In the genomic region with DNA sequence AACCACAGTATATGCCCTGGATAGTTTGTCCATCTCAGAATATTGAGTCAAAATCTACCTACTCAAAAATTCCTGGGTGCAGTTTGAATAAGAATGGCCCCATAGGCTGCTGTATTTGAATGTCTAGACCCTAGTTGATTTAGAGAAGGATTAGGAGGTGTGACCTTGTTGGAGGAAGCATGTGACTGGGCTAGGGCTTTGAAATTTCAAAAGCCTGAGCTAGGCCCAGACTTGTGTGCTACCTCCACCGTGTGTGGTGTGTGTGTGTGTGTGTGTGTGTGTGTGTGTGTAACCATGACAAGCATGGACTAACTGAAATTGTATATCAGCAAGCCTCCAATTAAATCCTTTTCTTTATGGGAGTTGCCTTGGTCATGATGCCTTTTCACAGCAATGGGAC, we compare ENCODE assay signal across 19 mouse cellular contexts. TPM values are rescaled to one million over a fixed set of nuclear protein-coding genes. Genes with fewer than 3 reads are reported as not detected.
A peak's percentile ranks its signal among the peaks of the same experiment; 100 is the strongest.
DNase-seq lines count a peak whose midpoint lies in the region; ATAC-seq and TF ChIP-seq lines count a peak whose summit lies in the region.
"Had no signal": no experiment of that assay in that cellular context is flagged by ENCODE, and none has a peak within 500 bp of the region (broad histone marks: within the 10 kb centered on the region; RNA-seq: fewer than 3 reads in every experiment).

No protein-coding gene starts in this region.

- no peak overlapping the region for H3K27ac ChIP-seq in kidney, postnatal 0 days
- H3K27ac ChIP-seq in kidney, embryonic 14.5 days (ENCODE audit: low read depth, low read length) = no peak overlapping the region
- no peak overlapping the region for H3K27ac ChIP-seq in neural tube, embryonic 14.5 days (ENCODE audit: low read depth, low read length)
- no peak overlapping the region for H3K27ac ChIP-seq in forebrain, embryonic 15.5 days (replicated peaks)
- H3K27ac ChIP-seq: intestine, embryonic 15.5 days; left cerebral cortex, adult 2 months; limb, embryonic 13.5 days had no signal

- 78% methylated on average over 1 of the region's 1 CpGs for WGBS in kidney, postnatal 0 days
- WGBS in kidney, embryonic 14.5 days = 73% methylated on average over 1 of the region's 1 CpGs
- WGBS in neural tube, embryonic 14.5 days = 65% methylated on average over 1 of the region's 1 CpGs
- 56% methylated on average over 1 of the region's 1 CpGs for WGBS in forebrain, embryonic 15.5 days

- no peak overlapping the region for H3K9ac ChIP-seq in kidney, postnatal 0 days (ENCODE audit: low read depth, low read length)
- H3K9ac ChIP-seq in kidney, embryonic 14.5 days (ENCODE audit: low read depth, low read length) = no peak overlapping the region
- H3K9ac ChIP-seq in neural tube, embryonic 14.5 days (replicated peaks; ENCODE audit: low read depth, low read length) = no peak overlapping the region
- no peak overlapping the region for H3K9ac ChIP-seq in forebrain, embryonic 15.5 days (replicated peaks)
- H3K9ac ChIP-seq: intestine, embryonic 15.5 days; limb, embryonic 13.5 days had no signal

- H3K79me2 ChIP-seq in myocyte (ENCODE audit: control insufficient read depth, insufficient read depth) = no peaks in the 10 kb centered on the region

- H3K36me3 ChIP-seq in kidney, postnatal 0 days (ENCODE audit: insufficient read depth, low read length) = peaks cover 22% of the 10 kb centered on the region
- H3K36me3 ChIP-seq in kidney, embryonic 14.5 days (ENCODE audit: control insufficient read depth, insufficient read depth, low read length) = peaks cover 36% of the 10 kb centered on the region
- H3K36me3 ChIP-seq in neural tube, embryonic 14.5 days (ENCODE audit: control insufficient read depth, insufficient read depth, low read length) = peaks cover 24% of the 10 kb centered on the region
- H3K36me3 ChIP-seq in forebrain, embryonic 15.5 days = peaks cover 45% of the 10 kb centered on the region
- H3K36me3 ChIP-seq in myocyte (ENCODE audit: control insufficient read depth, insufficient read depth) = peaks cover 32% of the 10 kb centered on the region

- H3K4me2 ChIP-seq in kidney, postnatal 0 days (ENCODE audit: low read length) = no peak overlapping the region
- H3K4me2 ChIP-seq in kidney, embryonic 14.5 days (replicated peaks; ENCODE audit: low read depth, low read length) = no peak overlapping the region
- H3K4me2 ChIP-seq in neural tube, embryonic 14.5 days (ENCODE audit: low read depth, low read length) = no peak overlapping the region
- no peak overlapping the region for H3K4me2 ChIP-seq in forebrain, embryonic 15.5 days (replicated peaks)
- H3K4me2 ChIP-seq in myocyte (ENCODE audit: low read depth) = no peak overlapping the region
- H3K4me2 ChIP-seq: heart, embryonic 11.5 days; intestine, embryonic 15.5 days; limb, embryonic 13.5 days had no signal

- H3K27me3 ChIP-seq in kidney, postnatal 0 days (ENCODE audit: insufficient read depth, low read length) = no peaks in the 10 kb centered on the region
- H3K27me3 ChIP-seq in kidney, embryonic 14.5 days (ENCODE audit: control insufficient read depth, insufficient read depth, low read length) = no peaks in the 10 kb centered on the region
- H3K27me3 ChIP-seq in neural tube, embryonic 14.5 days (ENCODE audit: control insufficient read depth, insufficient read depth, low read length) = no peaks in the 10 kb centered on the region
- no peaks in the 10 kb centered on the region for H3K27me3 ChIP-seq in forebrain, embryonic 15.5 days
- H3K27me3 ChIP-seq in myocyte (ENCODE audit: control insufficient read depth, insufficient read depth, insufficient read length) = no peaks in the 10 kb centered on the region
- H3K27me3 ChIP-seq: intestine, embryonic 15.5 days; limb, embryonic 13.5 days had no signal

- H3K4me3 ChIP-seq in kidney, postnatal 0 days (replicated peaks; ENCODE audit: low read depth, low read length) = no peak overlapping the region
- no peak overlapping the region for H3K4me3 ChIP-seq in kidney, embryonic 14.5 days (ENCODE audit: low read length)
- no peak overlapping the region for H3K4me3 ChIP-seq in neural tube, embryonic 14.5 days (ENCODE audit: low read depth, low read length)
- no peak overlapping the region for H3K4me3 ChIP-seq in forebrain, embryonic 15.5 days
- H3K4me3 ChIP-seq in myocyte = no peak overlapping the region
- H3K4me3 ChIP-seq: erythroblast, embryonic 14.5 days; intestine, embryonic 15.5 days; left cerebral cortex, adult 2 months; limb, embryonic 13.5 days had no signal

- DNase-seq in kidney, postnatal 0 days (ENCODE audit: low spot score) = no peak
- no peak for DNase-seq in neural tube, embryonic 10.5 days (ENCODE audit: extremely low spot score, low spot score)
- DNase-seq in testis, postnatal 10 days (ENCODE audit: low spot score) = no peak
- DNase-seq in heart, postnatal 14 days = no peak
- DNase-seq: adrenal gland, postnatal 14 days; cerebellum, adult 2 months; kidney, postnatal 14 days; lung, postnatal 4 days; retina, postnatal 1 day; thymus, adult 18-20 months had no signal

- intact Hi-C loops in heart, postnatal 14 days (cut with DNase I) = no loop called here

- no peaks in the 10 kb centered on the region for H3K4me1 ChIP-seq in kidney, postnatal 0 days (replicated peaks; ENCODE audit: insufficient read depth, low read length)
- no peaks in the 10 kb centered on the region for H3K4me1 ChIP-seq in kidney, embryonic 14.5 days (ENCODE audit: control insufficient read depth, insufficient read depth, low read length)
- H3K4me1 ChIP-seq in neural tube, embryonic 14.5 days (ENCODE audit: control insufficient read depth, insufficient read depth, low read length) = no peaks in the 10 kb centered on the region
- peaks cover 4% of the 10 kb centered on the region; the same call in 1 of the 2 replicates for H3K4me1 ChIP-seq in forebrain, embryonic 15.5 days
- H3K4me1 ChIP-seq: intestine, embryonic 15.5 days; limb, embryonic 13.5 days had no signal

- TF ChIP-seq CTCF in kidney, postnatal 0 days (IDR thresholded peaks at IDR 0.05; ENCODE audit: low read depth) = no peak

- ATAC-seq in kidney, postnatal 0 days (replicated peaks; ENCODE audit: low FRiP score, low read depth) = 0 out of 2 replicates have a peak, but pooled peaks have one; percentile 33
- ATAC-seq in kidney, embryonic 14.5 days (ENCODE audit: low FRiP score, low TSS enrichment) = no peak
- 0 out of 2 replicates have a peak, but pooled peaks have one; percentile 15 for ATAC-seq in neural tube, embryonic 14.5 days (ENCODE audit: low read depth)
- ATAC-seq in forebrain, embryonic 15.5 days (replicated peaks) = 0 out of 2 replicates have a peak, but pooled peaks have one; percentile 23
- ATAC-seq: intestine, embryonic 15.5 days had no signal

- TF ChIP-seq POLR2A in myocyte (IDR thresholded peaks at IDR 0.05; ENCODE audit: insufficient read length, low read depth) = no peak

- H3ac ChIP-seq in myocyte (ENCODE audit: control insufficient read depth, insufficient read length) = no peak overlapping the region

- H3K9me3 ChIP-seq in kidney, postnatal 0 days (replicated peaks; ENCODE audit: low read length) = no peaks in the 10 kb centered on the region
- no peaks in the 10 kb centered on the region for H3K9me3 ChIP-seq in kidney, embryonic 14.5 days (ENCODE audit: control insufficient read depth, low read length)
- H3K9me3 ChIP-seq in neural tube, embryonic 14.5 days (ENCODE audit: control insufficient read depth, low read length) = no peaks in the 10 kb centered on the region
- no peaks in the 10 kb centered on the region for H3K9me3 ChIP-seq in forebrain, embryonic 15.5 days
- H3K9me3 ChIP-seq: intestine, embryonic 15.5 days; limb, embryonic 13.5 days had no signal

TF ChIP-seq in myocyte, 11 proteins besides CTCF, POLR2A, EP300 and RAD21:
- TF ChIP-seq E2F4 (IDR thresholded peaks at IDR 0.05; ENCODE audit: insufficient read depth) (no peak), POLR2AphosphoS2 (IDR thresholded peaks at IDR 0.05; ENCODE audit: insufficient read length, low read depth) (peak; percentile 55)

RNA-seq across cellular contexts. Expression of a gene that starts 14.2 kb away (rescaled TPM):
- 58.1 and 65.7 TPM in 2 replicates for polyA plus RNA-seq in kidney, postnatal 0 days (2015; fragmentation: Nextera tagmentation; extraction: Ambion mirVana)
- polyA plus RNA-seq in kidney, embryonic 14.5 days (2014; fragmentation: Nextera tagmentation; extraction: Ambion mirVana) = 26.8 and 61.4 TPM in 2 replicates
- polyA plus RNA-seq in neural tube, embryonic 14.5 days (2014; fragmentation: Nextera tagmentation; extraction: Ambion mirVana) = 38.3 and 57.4 TPM in 2 replicates
- polyA plus RNA-seq in forebrain, embryonic 15.5 days (2015; fragmentation: Nextera tagmentation; extraction: Ambion mirVana) = 66.6 and 70.4 TPM in 2 replicates
- 9.2 TPM for polyA plus RNA-seq in myocyte (2012; fragmentation: generic; extraction: Trizol)
- 10 to 100 TPM; 32.7 to 34.9 TPM for total RNA-seq in heart, postnatal 14 days (2021)
